Mouse (Mus musculus): ENCODE results near the gene Bsg.

DNA sequence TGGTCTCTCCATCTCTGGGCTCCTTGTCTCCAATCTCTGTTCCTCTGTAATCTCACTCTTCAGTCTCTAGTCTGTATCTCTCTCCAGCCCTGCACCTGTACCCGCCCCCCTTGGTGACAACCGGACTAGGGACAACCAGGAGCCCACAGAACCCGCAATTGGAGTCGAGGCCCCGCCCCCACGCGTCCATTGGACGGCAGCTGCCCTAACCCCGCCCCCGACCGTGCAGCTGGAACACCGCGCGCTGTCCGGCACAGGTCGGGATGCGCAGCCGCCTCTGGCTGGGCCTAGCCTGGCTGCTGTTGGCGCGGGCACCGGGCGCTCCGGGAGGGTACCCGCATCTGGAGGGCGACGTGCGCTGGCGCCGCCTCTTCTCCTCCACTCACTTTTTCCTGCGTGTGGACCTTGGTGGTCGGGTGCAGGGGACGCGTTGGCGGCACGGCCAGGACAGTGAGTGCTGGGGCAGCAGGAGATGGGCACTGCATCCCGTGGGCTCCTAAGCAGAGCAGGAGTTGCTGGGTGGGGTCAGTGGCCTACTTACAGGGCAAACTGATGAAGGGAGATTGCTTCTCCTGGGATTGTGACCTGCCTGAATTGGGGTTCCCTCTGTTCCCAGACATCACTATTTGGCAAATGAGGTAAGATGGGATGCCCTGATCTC lies 50.7 kb downstream of the Bsg start, which contains the start of gene Fgf22:
- no peak for TF ChIP-seq POLR2A (IDR thresholded peaks at IDR 0.05; ENCODE audit: insufficient read depth, low read depth, low read length)
- TF ChIP-seq CTCF (IDR thresholded peaks at IDR 0.05; ENCODE audit: insufficient read depth, low read depth, low read length): no peak

Data from olfactory bulb, adult 2 months (tissue).